Mouse (Mus musculus) spleen, postnatal 14 days (tissue): ENCODE measurements at regions not wholly inside any gene's neighbourhood (a gene's known extent, or its start where the extent isn't known, plus 50 kb on each side); places are given as distances from the start of the nearest gene placed in this dataset.
A peak's percentile ranks its signal among the peaks of the same experiment; 100 is the strongest.

Experiments
- DNase-seq, 2 experiments: peaks; one replicate each; pipeline ENCODE4 v3.0.0; 2021 to 2022; ENCODE audit warnings: low spot score in 2 of 2

- DNase-seq = no peak
Measured at GRCm38 (mm10) chrX:7474831-7475230, 98.6 kb upstream of the Foxp3 start.

- peak in 1 of 2 experiments; percentile 6 for DNase-seq
Measured at GRCm38 (mm10) chrX:7473814-7474213, 98.2 kb upstream of the Usp27x start.

- DNase-seq = no peak
Measured at GRCm38 (mm10) chrX:7469801-7470200, 94.2 kb upstream of the Usp27x start.

DNA sequence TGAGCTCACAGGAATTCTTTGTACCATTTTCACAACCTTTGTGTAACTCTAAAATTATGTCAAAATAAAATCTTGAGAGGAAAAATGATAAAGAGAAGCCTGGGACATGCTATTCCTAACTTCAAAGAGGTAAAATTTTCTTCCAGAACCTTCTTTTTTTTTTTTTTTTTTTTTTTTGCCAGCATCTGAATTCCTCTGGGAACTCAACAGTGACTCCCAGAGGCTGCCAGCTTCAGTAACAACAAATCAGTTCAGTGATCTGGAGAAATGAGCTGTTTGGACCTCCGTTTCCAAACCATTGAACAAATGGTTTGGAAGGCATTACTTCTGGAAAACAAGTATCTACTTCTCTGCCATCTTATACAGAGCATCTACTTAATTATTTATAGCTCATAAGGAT is 92.4 kb upstream of the Usp27x start:
- DNase-seq = no peak

DNA sequence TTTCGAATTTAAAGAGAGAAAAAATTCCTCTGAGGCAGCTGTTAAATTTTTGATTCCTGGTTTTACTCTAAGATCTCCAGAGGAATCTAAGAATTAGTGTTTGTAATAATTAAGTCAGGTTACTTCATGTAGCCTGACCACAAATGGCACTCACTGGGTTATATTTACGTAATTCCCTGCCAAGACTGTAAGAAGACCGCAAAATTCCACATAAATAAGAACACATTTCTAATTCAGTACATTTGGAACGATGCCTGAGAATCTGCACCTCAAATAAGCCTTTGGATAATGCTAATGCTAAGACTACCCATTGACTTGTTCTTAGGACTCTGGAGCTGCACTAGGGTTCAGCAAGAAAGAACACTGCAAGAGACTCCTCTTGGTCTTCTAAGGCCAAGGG is 81.2 kb upstream of the Usp27x start:
- no peak for DNase-seq

DNA sequence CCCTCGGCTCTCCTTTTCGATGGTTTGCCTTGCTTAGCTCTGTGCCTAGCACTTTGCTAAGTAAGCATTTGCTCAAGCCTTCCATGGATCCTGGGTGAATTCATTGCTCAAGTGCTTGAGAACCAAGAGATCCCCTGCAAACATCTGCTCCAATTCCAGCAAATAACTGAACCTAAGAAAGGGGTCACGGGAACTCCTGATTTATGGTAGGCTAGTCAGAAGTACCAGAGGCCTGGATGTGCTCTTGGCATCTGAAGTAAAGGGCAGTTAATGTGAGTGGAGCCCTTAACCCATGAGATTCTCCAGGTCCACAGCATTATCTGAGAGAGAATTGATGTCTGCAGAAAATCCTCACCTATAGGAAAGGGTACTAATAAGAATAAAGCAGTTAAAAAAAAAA is 69.4 kb upstream of the Usp27x start:
- no peak for DNase-seq

- no peak for DNase-seq
Measured at GRCm38 (mm10) chrX:7444583-7444982, 69.0 kb upstream of the Usp27x start.

GRCm38 (mm10) chrX:7443996-7444421 is 68.4 kb upstream of the Usp27x start:
- DNase-seq = no peak

DNA sequence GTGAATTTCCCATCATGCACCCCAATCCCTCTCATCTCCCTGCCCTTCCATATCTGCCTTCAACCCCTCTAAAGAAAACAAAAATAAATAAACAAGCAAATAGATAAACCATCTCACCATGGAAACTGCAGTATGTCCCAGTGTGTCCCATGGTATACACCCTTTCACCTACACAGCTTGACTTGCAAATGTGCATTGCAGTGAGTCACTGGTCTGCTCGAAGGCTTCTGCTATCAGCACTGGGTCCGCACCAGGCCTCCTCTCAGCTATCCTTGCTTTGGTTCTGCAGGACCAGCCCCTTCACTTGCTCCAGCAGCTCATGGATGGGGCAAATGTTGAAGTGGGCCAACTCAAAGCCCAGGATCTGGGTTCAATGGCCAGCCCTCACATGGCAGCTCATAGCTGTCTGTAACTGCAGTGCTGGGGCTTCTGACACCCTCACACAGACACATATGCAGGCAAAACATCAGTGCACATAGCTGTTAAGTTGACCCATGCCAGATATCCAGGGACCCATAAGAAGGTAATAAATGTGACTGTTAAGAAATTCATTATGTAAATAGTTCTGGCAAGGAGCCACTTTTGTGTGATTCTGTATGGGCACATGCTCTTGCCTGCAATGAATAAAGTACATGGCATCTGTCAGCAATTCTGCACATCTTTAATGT is 59.9 kb upstream of the Usp27x start:
- DNase-seq = no peak

GRCm38 (mm10) chrX:7434268-7434667 is 58.6 kb upstream of the Usp27x start:
- DNase-seq = no peak

DNA sequence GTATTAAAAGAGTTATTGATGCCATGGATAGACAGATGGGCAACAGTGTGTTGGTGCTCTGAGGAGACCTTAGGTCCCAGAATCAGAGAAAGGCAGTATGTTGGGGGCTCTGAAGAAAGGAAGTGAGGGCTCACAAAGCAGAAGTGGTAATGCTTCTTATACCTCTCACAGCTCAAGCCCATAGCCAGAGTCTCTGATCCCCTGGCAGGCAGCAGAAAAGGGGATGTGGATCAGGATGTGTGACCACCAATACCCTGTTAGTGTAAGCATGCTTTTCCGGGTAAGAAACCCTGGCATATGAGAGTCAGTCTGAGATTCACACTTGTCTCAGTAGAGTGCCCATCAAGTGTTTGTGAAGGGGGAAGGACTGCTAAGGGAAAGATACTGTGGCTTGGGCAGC is 54.8 kb upstream of the Usp27x start:
- DNase-seq = no peak

- no peak for DNase-seq
Measured at GRCm38 (mm10) chrX:7429524-7429865, 53.9 kb upstream of the Usp27x start.

DNA sequence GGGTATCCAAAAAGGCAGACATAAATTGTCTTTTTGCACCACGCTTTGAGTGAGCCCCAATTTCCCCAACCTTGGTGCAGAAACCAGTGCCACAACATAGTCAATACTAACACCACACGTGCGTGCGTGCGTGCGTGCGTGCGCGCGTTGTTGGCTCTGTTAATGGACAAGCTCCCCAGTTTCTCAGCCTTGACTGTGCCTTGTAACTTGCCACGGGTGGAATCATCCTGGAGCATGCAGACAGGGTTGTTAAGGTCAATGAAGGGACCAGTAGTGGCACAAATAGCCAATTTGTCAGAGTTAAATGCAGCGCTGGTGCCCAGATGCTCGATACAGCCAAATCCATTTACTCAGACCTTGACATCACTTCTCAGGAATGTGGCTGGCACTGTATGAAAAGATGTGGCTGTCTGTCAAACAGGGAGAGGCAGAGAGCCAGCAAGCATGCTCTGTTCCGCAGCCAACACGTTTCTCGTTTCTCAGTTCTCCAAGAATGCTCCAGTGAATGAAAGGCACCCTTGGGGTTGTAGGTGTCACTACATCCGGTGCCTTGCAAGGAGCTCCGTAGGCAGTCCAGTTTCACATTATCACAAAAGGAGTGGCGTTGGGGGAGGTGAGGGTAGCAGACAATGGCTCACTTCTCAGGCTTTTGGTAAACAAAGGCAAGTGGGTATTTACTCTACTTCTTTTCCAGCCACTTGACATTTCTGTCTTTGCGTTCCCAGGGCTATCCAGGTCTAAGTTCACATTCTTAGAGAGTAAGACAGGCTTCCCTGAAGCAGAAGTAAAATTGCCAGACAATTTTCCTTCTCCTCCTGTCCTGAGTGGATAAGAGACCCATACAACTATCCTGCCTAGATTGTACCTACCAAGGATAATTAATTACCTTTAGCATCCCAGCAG is 53.2 kb upstream of the Usp27x start:
- no peak for DNase-seq
